Mouse (Mus musculus) midbrain, postnatal 0 days (tissue): ENCODE measurements around the gene Memo1. TPM values are rescaled to one million over a fixed set of nuclear protein-coding genes. Genes with fewer than 3 reads are reported as not detected.
A peak's percentile ranks its signal among the peaks of the same experiment; 100 is the strongest.

Experiments
- ATAC-seq: fragments of 200-750 bp; cut with Nextera tagmentation; 2 replicates; pipeline ENCODE4 v1.8.0; 2017; ENCODE audit warnings: moderate number of reproducible peaks, mild to moderate bottlenecking, moderate TSS enrichment, moderate library complexity; ENCODE audit not compliant: low FRiP score
- DNase-seq: peaks from one replicate; pipeline ENCODE4 v3.0.0-alpha.2; 2015; ENCODE audit warnings: low spot score
- H3K27ac ChIP-seq: fragments of 300-500 bp; sonication (generic); 2 replicates; pipeline ENCODE4 v1.5.1; 2014; ENCODE audit warnings: low read depth, mild to moderate bottlenecking, low read length, mixed read lengths
- H3K27me3 ChIP-seq: fragments of 300-500 bp; sonication (generic); 2 replicates; pipeline ENCODE4 v1.6.1; 2014; ENCODE audit warnings: low read length, control low read depth, mixed read lengths; ENCODE audit not compliant: insufficient read depth
- H3K36me3 ChIP-seq: fragments of 300-500 bp; sonication (generic); 2 replicates; pipeline ENCODE4 v1.6.1; 2014; ENCODE audit warnings: low read length, control low read depth, mixed read lengths; ENCODE audit not compliant: insufficient read depth
- H3K4me1 ChIP-seq: fragments of 300-500 bp; sonication (generic); 2 replicates; pipeline ENCODE4 v1.6.1; 2014; ENCODE audit warnings: mild to moderate bottlenecking, control low read depth, antibody characterized with exemption, low read length, mixed read lengths; ENCODE audit not compliant: insufficient read depth
- H3K4me2 ChIP-seq: fragments of 300-500 bp; sonication (generic); 2 replicates; pipeline ENCODE4 v1.6.1; 2014; ENCODE audit warnings: low read depth, mild to moderate bottlenecking, low read length, mixed read lengths; ENCODE audit not compliant: poor library complexity, severe bottlenecking
- H3K4me3 ChIP-seq: fragments of 300-500 bp; sonication (generic); 2 replicates; pipeline ENCODE4 v1.5.1; 2014; ENCODE audit warnings: low read depth, mild to moderate bottlenecking, low read length, moderate library complexity
- H3K9ac ChIP-seq: fragments of 300-500 bp; sonication (generic); replicated peaks from 2 replicates; pipeline ENCODE4 v1.6.1; 2014; ENCODE audit warnings: mild to moderate bottlenecking, low read length, moderate library complexity, mixed read lengths; ENCODE audit not compliant: poor library complexity, severe bottlenecking
- H3K9me3 ChIP-seq: fragments of 300-500 bp; sonication (generic); 2 replicates; pipeline ENCODE4 v1.6.1; 2016; ENCODE audit warnings: low read length, control low read depth
- CTCF ChIP-seq: IDR thresholded peaks from 2 replicates; pipeline ENCODE4 v1.5.1; 2016; ENCODE audit warnings: antibody characterized with exemption, mild to moderate bottlenecking
- WGBS: fragments of 180-500 bp; shearing (Covaris S2); extraction: QIAGEN DNeasy Blood & Tissue Kit; methylation state at CpG from one replicate; pipeline ENCODE4 v1.1.7; 2014; 5-methylcytosine and 5-hydroxymethylcytosine counted together
- polyA plus RNA-seq: library from polyadenylated mRNA; unstranded; fragments of >200 nt; fragmentation: Nextera tagmentation; extraction: Ambion mirVana; gene quantifications from 2 replicates; pipeline ENCODE4 v1.2.1, GENCODE M21; 2015
- total RNA-seq: library from RNA; depleted of rRNA; stranded (reverse); fragments of >200 nt; gene quantifications from 2 replicates; pipeline ENCODE4 v1.2.3, GENCODE M21; 2014

Memo1 gene
- total and polyA plus RNA-seq, 2 experiments from 2014 or later = 37.5 to 45.5 TPM

DNA sequence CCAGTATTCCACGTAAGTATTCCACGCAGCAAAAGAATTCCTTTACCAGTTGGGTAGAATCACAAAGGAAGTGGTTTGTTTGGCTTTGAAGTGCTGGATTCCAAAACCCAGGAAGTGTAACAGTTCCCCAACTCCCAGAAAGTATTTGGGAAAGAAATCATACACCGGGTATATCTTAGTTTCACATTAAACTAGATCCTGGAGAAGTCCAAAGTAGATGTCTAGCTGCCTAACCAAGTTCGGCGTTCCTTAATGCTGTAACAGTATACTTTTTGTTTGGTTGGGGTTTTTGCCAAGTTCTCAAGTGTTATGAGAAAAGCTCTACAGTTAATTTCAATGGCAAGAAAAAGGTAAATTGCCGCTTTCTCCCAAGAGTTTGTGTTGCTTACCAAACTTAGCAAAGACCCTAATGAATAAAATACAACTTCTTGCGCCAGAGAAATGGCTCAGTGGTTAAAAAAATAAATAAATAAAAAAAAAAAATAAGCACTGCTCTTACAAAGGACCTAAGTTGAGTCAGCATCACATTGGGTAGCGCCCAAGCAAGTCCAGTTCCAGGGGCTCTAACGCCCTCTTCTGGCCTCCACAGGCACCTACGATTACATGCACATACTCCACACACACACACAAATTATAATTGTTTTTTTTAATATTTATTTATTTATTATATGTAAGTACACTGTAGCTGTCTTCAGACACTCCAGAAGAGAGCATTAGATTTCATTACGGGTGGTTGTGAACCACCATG is 929 bp upstream of the Memo1 start:
- H3K36me3 ChIP-seq = peaks cover 7% of the 10 kb centered on the region; the same call in 1 of the 2 replicates
- H3K9ac ChIP-seq = no peak overlapping the region
- peak; percentile 55 for TF ChIP-seq CTCF
- no peaks in the 10 kb centered on the region for H3K27me3 ChIP-seq
- 49% methylated on average over 11 of the region's 11 CpGs for WGBS
- peak overlapping the region; percentile 69 for H3K4me2 ChIP-seq
- no peaks in the 10 kb centered on the region for H3K9me3 ChIP-seq
- no peak for DNase-seq
- no peaks in the 10 kb centered on the region; the same call in 1 of the 2 replicates for H3K4me1 ChIP-seq
- peak overlapping the region; percentile 89 for H3K4me3 ChIP-seq
- peak overlapping the region; percentile 88; the same call in 1 of the 2 replicates for H3K27ac ChIP-seq
- ATAC-seq = no peak

DNA sequence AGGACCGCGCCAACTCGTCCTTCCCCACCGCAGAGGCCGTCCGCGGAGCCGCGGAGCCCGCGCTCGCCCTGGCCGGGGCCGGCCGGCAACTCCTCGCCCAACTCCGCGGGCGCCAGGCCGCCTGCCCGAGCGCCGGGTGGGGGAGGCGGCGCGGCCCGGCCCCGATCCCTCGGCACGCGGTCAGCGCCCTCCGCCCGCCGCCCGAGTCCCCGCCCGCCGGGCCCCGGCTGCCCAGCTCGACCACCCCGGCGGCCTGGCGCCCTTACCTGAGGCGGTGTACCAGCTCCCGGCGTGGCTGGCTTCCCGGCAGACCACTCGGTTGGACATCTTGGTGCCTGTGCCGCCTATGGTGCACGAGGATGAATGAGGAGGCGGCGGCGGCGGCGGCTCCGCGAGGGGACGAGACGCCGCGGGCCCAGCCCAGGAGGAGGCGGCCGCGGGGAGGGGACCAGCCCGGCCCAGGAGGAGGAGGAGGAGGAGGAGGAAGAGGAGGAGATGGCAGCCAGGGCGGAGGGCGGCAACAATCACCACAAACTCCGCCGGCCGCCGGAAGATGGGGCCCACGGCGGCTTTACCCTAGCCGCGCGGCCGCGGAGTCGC is 795 bp downstream of the Memo1 start:
- Histone ChIP-seq H3K9me3 (no peaks in the 10 kb centered on the region), H3K27ac (peak overlapping the region; percentile 88), H3K27me3 (no peaks in the 10 kb centered on the region), H3K4me3 (peak overlapping the region; percentile 89), H3K36me3 (peaks cover 5% of the 10 kb centered on the region; the same call in 1 of the 2 replicates), H3K4me2 (peak overlapping the region; percentile 69), H3K4me1 (no peaks in the 10 kb centered on the region; the same call in 1 of the 2 replicates), H3K9ac (peak overlapping the region; percentile 80)
- no peak for TF ChIP-seq CTCF
- under 1% methylated on average over 49 of the region's 80 CpGs for WGBS
- ATAC-seq (peak; percentile 69), DNase-seq (peak; percentile 67)

DNA sequence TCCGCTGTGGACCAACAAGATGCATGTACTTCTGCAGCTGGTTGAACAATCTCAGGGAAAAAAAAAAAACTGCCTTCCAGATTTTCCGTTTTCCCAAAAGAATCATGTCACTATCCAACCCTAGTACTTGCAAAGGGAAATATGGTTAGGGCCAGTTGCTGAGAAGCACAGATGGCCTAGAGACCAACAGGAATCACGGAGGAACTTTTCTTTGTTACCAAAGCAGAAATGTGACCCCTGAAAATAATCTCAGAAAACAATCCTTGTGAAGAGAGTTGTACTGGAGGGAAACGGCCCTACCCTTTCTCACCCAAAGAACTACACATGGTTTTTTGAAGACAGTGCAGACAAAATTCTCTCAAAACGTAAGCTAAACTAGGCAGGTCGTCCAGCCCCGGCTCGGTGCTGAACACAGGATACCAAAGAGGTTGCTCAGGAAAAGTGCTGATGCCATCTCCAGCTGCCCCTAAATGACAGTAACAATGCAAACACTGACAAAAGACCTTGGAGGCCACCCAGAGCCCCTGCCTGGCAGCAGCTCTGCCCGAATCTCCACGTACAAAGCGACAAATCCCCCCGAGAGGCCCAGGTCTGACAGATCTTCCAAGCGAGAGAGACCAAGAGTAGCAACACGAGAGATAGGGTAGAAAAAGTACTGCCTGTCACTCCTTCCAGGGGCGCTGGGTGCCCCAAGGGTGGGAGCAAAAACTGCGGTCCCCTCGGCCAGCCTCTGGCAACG is 1.5 kb downstream of the Memo1 start:
- no peaks in the 10 kb centered on the region for H3K9me3 ChIP-seq
- no peak for TF ChIP-seq CTCF
- peak overlapping the region; percentile 88 for H3K27ac ChIP-seq
- H3K4me1 ChIP-seq = no peaks in the 10 kb centered on the region; the same call in 1 of the 2 replicates
- peak; percentile 42 for DNase-seq
- peaks cover 3% of the 10 kb centered on the region; the same call in 1 of the 2 replicates for H3K36me3 ChIP-seq
- WGBS = under 1% methylated on average over 18 of the region's 18 CpGs
- peak overlapping the region; percentile 89 for H3K4me3 ChIP-seq
- no peaks in the 10 kb centered on the region for H3K27me3 ChIP-seq
- H3K9ac ChIP-seq = peak overlapping the region; percentile 80
- H3K4me2 ChIP-seq = peak overlapping the region; percentile 69
- no peak; the same call in 1 of the 2 replicates for ATAC-seq

DNA sequence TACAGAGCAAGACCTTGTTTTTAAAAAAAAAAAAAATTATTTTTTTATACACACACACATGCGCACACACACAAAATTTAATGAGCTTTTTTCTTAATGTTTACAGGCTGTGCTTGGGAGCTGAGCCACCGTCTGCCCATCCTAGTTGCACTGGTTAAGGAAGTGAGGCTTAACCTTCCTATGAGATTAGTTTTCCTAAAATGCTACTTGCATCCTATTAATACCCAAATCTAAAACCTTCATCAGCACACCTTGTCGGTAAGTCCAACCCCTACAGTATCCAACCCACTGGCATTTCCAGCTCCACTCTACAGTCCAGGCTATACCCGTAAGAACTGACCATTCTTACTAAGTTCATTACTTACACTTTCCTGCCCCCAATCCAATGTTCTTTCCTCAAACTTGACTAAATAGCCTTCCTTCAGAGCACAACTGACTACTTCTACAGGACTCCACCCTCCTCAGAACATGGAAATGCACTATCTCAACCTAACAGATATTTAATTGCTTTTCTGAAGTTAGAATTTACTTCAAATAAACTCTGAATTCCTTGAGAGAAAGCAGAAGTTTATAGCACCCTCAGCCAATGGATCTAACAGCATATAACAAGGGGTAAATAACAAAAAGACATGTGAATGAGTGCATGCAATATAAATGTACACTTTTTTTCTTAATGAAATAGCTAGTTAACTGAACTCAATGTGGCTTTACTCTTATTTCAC is 3.5 kb downstream of the Memo1 start:
- H3K4me3 ChIP-seq = no peak overlapping the region
- no peak overlapping the region for H3K9ac ChIP-seq
- WGBS = 85% methylated on average over 4 of the region's 4 CpGs
- no peaks in the 10 kb centered on the region for H3K36me3 ChIP-seq
- no peak for TF ChIP-seq CTCF
- no peak for DNase-seq
- H3K27me3 ChIP-seq = no peaks in the 10 kb centered on the region
- ATAC-seq = no peak
- H3K27ac ChIP-seq = no peak overlapping the region
- H3K9me3 ChIP-seq = no peaks in the 10 kb centered on the region
- no peaks in the 10 kb centered on the region; the same call in 1 of the 2 replicates for H3K4me1 ChIP-seq
- no peak overlapping the region for H3K4me2 ChIP-seq

DNA sequence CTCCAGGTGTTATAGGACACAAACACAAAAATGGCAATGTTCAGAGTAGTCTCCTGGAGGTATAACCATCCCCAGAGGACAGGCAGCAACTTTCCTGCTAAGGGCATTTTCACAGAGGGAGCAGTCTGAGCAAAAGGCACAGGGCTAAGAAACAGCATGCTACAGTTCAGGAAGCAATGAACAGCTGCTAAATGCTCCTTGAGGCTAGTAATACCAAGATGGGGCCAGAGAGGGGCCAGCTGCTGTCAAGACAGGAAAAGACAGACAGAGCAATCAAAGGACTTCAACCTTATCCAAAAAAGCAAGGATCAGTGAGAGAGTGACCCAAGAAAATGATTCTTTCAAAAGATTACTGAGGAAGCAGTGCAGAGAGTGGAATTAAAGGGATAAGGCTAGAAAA is 4.5 kb downstream of the Memo1 start:
- DNase-seq (no peak), ATAC-seq (no peak)
- no peak overlapping the region for H3K27ac ChIP-seq
- no peaks in the 10 kb centered on the region; the same call in 1 of the 2 replicates for H3K4me1 ChIP-seq
- no peak for TF ChIP-seq CTCF
- no peaks in the 10 kb centered on the region for H3K9me3 ChIP-seq
- H3K4me3 ChIP-seq = no peak overlapping the region
- H3K36me3 ChIP-seq = no peaks in the 10 kb centered on the region
- no peaks in the 10 kb centered on the region for H3K27me3 ChIP-seq
- no peak overlapping the region for H3K9ac ChIP-seq
- no peak overlapping the region for H3K4me2 ChIP-seq
